Mouse (Mus musculus) gonadal fat pad, adult 2 months (tissue): ENCODE measurements around the gene P3h2. TPM values are rescaled to one million over a fixed set of nuclear protein-coding genes. Genes with fewer than 3 reads are reported as not detected.

ENCODE experiments used
- DNase-seq: peaks from one replicate; pipeline ENCODE4 v3.0.0-alpha.2; 2012; ENCODE audit warnings: low read depth
- polyA plus RNA-seq: library from polyadenylated mRNA; depleted of rRNA; stranded (reverse); fragments of >200 nt; gene quantifications from 2 replicates; pipeline ENCODE4 v1.2.3, GENCODE M21; 2012

Gene P3h2
- polyA plus RNA-seq, 1 experiment: 1.9 TPM

DNA sequence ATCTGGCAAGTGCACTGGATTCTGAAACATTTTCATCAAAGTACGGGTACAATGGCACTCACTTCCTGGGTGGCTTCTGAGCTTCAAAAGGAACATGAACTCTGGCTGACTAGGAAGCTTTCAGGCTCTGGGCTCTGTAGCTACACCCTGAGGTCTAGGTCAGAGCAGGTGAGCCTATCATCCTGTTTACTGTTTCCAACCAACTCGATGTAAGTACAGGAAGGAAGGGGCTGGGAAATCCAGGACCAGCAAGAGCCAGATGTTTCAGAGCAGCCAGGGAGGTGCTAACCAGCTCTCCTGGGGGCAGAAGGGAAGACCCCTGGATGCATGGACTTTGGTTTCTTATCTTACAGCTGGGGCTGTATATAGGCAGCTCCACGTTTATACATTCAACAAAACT is 126.5 kb downstream of the P3h2 start:
- DNase-seq: no peak

DNA sequence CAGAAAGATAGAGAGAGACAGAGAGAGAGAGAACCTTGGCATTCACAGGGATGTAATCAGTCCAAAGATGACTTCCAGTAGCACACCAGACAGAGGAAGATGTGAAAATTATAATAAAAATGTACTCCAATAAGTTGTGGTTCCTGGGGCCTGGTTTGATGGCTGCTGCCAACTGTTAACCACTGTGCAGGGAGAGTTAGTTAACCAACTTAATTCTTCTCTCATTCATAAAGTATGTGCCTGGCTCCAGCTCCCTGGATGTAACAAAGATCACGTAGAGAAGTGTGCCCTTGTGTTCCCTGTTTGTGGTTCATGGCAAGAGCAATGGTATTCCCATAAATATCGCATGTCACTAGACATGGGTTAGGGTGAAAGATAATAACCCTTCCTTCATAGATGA is 128.4 kb downstream of the P3h2 start:
- DNase-seq: no peak

- DNase-seq: no peak
Measured at GRCm38 (mm10) chr16:25971285-25971684, 134.3 kb downstream of the P3h2 start.

- DNase-seq: no peak
Measured at GRCm38 (mm10) chr16:25970720-25971119, 134.9 kb downstream of the P3h2 start.

DNA sequence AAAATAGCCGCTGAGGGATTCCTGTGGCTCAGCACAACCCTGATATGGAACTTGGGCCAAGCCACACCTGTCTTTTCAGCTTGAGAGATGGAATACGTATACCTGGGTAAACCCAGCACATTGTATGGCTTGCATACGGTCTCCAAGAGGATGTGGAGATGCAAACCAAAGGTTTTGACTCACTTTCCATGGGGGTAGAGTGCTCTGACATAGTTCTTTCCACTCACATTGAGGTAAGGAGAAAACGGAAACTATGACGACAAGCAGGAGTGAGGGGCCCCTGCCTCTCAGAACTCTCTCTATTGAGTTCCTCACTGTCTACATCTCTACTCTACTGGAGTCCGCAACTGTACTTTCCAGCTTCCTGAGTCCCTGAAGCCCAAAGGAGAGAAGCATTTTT is 135.4 kb downstream of the P3h2 start:
- DNase-seq: no peak

DNA sequence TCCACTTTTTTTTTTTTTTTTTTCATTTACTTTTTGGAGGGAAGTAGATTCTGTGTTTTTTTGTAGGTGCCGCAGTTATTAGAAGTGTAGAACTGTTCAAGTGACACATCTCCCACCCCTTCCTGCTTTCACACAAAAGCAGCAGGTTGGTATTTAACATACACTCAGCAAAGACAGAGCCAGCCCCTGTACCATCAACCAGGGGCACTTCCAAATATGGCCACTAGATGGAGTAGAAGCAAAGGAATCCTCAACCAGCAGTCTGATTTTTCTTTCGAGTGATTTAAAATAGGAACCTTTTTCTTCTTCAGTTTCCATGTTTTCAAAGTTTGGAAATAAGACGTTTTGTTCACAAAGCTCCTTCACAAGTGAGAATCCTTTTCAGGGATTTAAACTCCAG is 138.3 kb downstream of the P3h2 start:
- DNase-seq: no peak

- no peak for DNase-seq
Measured at GRCm38 (mm10) chr16:25963856-25964255, 141.7 kb downstream of the P3h2 start.

- DNase-seq: no peak
Measured at GRCm38 (mm10) chr16:25960345-25960744, 145.2 kb downstream of the P3h2 start.

DNA sequence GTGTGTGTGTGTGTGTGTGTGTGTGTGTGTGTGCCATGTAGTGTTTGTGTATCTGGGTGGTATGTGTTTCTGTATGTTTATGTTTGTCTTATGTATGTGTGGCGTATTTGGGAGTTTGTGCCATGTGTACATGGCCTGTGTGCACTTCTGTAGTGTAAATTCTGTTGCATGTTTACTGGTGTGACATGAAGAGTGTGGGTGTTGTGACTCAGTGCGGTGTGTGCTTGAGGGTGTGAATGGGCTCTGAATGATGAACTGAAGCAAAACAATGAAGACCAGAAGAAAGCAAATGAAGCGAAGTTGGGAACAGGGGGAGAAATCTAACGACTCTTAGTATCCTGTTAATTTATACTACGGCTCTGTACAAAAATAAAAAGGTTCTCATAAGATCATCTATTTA is 145.7 kb downstream of the P3h2 start:
- DNase-seq: no peak

- no peak for DNase-seq
Measured at GRCm38 (mm10) chr16:25958650-25959238, 146.8 kb downstream of the P3h2 start.

DNA sequence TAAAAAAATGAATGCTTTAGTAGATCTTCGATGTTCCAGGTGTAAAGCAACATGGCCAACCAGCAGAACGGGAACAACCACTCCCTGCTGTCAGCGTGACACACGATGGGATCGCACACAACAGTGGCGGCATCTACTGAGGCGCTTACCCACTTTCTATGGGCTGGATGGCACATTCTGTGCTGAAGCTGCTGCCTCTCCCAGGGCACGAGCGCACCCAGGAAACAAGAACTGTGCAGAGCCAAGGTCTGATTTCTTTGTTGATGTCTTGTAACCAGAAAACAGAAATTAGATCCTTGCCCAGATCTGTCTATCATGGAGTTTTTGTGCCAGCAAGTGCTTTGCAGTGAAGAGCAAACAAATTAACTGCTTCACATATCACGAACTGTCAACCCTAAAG is 147.4 kb downstream of the P3h2 start:
- DNase-seq: no peak

DNA sequence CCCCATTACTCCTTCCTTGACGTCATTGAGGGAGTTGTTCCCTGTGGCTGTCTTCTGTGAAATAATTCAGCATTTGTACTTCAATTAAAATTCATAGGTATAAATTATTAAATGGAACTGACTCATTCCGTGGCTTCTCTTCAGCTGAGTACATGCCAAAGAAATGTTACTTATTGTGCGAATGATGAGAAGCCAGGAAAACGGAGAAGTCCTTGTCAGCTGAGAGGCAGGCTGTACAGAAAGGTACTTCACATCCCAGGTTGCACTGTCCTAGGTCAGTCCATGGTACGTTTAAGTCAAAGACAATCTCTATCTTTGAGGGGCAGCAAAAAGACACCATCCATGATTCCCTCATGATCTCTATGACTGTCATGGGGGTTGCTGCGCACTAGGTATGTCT is 148.8 kb downstream of the P3h2 start:
- no peak for DNase-seq

DNA sequence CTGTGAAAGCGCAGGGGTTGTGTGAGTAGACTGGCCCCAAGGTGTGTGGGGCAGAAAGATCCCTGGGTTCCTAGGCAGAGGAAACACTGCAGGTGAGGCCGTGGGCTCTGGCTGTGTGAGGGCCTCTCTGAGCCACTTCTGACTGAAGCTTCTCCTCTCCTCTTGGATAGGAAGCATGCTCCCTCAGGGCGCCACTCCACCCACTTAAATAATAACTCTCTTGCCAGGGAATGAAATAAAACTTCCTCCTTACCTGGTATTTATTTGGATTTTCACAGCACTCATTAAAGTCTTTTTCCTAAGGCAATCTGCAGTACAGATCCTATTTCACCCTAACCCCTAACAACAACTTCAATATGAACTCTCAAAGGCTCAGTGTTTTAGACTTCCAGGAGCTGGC is 151.0 kb downstream of the P3h2 start:
- no peak for DNase-seq

GRCm38 (mm10) chr16:25953359-25953758 is 152.2 kb downstream of the P3h2 start:
- no peak for DNase-seq

GRCm38 (mm10) chr16:25952005-25952404 is 153.6 kb downstream of the P3h2 start:
- no peak for DNase-seq

- DNase-seq: no peak
Measured at GRCm38 (mm10) chr16:25948067-25948466, 157.5 kb downstream of the P3h2 start.

GRCm38 (mm10) chr16:25945151-25945955 is 160.2 kb downstream of the P3h2 start:
- no peak for DNase-seq

DNA sequence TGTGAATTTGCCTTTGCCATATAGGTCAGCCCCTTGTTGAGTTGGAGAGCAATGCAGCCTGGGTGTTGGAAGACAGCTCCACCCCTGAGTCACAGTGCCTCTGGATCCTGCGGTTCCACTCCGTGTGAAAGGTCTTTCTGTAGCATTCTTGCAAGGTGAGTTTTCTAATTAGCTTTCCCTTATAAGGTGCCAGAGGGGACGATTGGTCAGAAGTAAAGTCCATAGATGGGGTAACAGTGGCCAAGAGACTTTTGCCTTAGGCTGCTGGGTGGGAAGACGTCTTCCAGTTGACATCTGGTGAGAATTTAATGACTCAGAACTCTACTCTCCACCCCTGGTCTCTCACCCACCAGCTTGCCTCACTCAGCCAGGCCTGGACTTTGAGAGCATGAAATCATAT is 163.3 kb downstream of the P3h2 start:
- no peak for DNase-seq

DNA sequence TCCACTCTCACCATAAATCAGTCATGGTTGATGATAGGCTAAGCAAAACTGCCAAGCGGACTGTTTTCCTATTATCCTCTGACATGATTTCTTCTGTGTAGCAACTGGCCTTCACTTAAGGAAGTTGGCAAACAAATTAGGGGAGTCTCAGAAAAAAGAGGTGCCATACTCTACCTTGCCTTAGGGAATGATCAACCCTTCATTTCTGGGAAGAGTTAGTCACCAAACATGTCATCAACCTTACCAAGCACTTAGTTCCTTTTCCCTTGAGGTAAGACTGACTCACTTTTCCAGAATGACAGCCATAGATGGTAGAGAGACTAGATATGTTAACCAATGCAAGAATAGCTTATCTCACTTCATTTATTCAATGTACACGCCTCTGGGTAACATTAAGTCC is 171.4 kb downstream of the P3h2 start:
- no peak for DNase-seq

- DNase-seq: peak; percentile 93
Measured at GRCm38 (mm10) chr16:25912185-25912584, 193.4 kb downstream of the P3h2 start.
